Mouse (Mus musculus) c-Kit-negative CD71-positive TER-119-positive erythroid progenitor cells, embryonic 14.5 days (primary cell): ENCODE measurements around the gene 6430628N08Rik.

Experiments used
- DNase-seq: peaks from one replicate; pipeline ENCODE4 v3.0.0-alpha.2; 2013; ENCODE audit warnings: low read depth, low spot score

6430628N08Rik gene

DNA sequence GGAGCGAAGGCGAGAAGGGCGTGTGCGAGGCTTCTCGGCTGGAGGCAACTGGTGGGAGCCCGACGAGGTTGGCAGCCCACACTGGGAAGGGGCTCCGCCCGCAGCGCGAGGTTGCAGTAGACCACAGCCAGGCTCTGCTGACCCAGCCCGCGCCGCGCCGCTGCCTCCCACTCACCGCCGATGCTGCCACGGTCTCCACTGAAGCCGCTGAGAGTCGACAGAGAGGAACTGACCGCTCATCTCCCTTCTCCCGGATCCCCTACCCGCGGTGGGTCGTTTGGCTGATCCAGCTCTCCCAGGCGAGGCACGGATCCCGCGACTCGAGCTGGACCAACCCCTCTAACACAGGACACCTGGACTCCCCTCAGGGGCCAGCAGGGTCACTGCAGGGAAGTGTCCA, at the start of gene 6430628N08Rik:
Gene 6430628N08Rik, plus strand, starts transcription at position 113 of the 400 bp plus-strand sequence.
- DNase-seq, result no peak

DNA sequence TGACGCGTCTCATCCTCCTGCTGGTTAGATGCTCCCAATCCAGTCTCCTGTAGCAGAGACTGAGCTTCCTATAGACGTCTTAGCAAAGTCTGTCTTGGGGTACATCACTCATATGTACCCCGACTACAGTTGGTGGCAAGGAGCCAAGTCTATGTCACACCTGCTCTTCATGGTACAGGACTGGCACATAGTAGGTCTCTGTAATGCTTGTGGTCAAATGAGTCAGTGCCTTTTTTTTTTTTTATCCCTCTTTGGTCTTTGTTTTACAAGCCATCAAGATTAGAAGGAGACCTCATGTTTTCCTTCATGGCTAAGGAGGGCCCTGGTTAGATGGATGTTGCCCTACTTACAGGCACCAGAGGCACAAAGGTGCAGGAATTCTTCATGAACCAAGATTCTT, 49.6 kb upstream of the 6430628N08Rik start:
- DNase-seq, result no peak

DNA sequence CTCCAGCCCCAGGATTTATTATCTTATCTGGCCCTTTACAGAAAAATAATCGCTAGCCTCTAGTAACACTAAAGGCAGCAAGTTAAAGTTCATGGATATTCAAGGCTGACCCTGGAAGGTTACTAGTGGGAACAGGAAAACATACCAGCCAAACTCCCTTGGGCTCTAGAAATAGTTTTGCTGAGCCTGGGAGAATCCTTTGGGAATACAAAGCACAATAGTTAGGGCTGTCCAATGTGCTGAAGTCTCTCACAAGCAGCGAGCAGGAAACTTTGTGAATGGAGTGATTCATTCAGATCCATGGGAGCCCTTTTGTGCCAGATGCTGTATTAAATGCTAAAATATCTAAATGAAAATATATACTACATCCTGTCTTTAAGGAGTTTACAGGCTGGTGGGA, 43.8 kb upstream of the 6430628N08Rik start:
- DNase-seq, result no peak

DNA sequence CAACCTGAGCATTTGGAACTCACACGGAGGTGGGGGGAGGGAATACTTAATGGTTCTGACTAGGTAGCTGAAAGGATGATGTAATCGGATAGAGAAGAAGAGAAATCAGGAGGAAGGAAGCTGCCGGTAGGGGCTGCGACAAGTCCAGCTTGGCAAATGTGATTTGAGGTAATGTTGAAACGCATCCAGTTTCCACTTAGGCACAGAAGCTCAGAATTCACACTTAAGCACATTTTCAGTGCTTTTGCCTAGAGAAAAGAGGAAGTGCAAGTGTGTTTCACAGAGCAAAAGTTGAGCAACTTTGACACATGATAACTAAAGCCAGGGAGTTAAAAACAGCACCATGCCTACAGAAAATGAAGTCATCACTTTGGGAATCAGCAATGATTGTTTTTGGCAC, 43.1 kb upstream of the 6430628N08Rik start:
- no peak for DNase-seq

DNA sequence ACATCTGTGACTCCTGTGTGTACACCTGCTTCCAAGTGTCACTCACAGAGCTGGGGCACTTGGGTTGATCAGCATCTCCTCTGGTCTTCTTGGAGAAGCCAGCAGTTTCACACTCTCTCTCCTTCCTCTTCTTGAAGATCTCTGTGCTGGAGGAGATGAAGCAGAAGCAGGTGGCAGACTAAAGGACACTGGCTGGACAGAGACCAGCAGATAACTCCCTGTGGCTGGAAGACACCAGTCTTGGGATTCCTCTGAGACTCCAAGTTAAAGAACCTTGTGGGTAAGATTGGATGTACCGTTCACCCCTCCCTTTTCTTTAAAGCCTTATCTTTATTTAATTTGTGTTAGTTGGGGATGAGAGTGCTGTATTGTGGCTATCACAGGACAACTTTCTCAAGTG, 42.4 kb upstream of the 6430628N08Rik start:
- DNase-seq, result no peak

DNA sequence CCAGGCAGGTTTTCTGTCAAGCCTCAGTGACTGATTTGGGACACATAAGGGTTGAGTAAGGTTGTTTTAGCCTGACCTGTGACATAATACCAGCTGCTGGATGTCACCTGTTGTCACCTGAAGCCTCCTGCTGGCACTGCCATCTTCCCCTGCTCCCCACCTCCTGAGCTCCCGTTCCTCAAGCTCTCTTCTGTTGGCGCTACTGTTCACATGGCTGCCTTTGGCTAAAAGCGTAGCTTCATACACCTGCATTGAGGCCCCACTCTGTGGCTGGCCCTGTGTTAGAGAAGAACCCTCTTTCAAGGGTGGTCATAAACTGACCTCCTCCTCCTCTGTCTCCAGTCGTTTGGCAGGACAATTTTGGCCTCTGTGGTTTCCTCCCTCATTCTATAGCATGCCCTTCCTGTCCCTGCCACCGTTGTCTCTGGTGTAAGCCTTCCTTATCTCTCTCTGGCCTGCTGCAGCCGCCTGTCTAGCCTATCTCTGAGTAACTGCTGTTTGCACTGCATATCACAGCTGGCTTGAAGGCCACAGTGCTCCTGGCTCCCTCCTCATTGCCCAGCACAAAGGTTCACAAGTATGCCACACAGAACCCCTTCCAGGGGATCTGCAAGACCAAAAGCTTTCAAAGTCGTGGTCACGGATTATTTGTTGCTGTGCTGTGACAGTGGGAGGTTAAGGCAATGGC, 41.3 kb upstream of the 6430628N08Rik start:
- DNase-seq, result peak; percentile 82

DNA sequence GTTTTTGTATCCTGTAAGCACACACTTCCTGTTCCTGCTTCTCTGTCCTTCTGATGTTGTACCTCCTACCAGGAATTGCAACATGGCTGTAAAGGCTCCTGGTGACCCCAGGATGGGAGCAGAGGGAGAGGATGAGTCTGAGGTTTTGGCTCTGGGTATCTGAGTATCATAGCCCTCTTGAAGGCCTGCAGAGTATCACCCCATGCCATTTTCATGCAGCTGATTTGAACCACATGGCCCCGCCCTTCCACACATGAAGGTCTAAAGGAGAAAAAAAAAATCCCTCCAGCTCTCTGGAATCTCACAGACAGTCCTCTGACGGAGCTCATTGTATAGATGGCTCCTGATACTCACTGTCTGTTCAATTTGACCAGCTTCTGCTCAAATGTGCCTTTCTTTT, 40.4 kb upstream of the 6430628N08Rik start:
- DNase-seq, result no peak

DNA sequence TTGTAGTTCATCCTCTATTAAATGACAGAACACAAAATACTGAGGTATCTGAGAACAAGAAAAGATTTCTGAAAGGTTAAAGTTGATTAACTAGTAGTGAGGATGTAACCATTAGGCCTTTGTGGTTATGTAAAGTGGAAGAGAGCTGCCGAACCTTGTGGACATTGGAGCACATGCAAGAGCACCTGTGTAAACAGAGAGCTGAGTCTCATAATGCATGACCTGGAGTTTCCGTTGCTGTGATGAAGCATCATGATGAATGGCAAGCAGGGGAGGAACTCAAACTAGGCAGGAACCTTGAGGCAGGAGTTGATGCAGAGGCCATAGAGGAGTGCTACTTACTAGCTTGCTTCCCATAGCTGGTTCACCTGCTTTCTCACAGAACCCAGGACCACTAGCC, 39.8 kb upstream of the 6430628N08Rik start:
- no peak for DNase-seq

DNA sequence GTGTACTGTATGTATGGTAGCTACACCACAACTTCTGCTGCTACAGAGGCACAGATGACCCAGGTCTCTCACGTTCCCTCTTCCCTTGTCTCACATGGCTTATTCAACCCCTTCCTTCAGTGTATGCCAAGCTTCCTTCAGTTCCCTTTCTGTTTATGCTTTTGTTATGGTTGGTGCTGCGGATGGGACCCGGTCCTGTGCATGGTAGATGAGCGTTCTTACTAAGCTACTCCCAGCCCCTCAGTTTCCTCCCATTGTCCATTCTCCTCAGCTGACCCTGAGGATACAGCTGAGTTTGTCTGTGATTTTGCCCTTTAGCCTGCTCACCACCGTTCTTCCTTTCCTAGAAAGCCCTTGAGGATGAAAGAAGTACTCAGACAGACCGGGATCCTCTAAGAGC, 38.9 kb upstream of the 6430628N08Rik start:
- DNase-seq, result no peak

DNA sequence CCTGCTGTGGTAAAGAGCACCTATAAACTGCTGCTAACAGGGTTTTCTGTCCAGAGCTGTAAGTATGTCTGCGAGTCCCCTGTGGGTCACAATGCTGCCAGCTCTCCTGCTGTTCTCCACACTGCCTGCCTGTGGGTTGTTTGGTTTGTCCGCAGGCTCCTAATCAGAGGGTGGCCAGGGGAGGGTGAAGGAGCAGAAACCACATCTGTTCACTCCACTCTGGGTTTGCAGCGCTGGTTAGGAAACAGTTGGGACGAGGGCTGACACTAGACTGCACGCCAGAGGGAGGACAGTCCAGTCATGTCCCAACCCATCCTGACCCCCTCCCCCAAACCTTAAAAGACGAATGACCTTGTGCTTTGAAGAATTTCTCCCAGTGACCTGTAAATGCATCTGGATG, 35.4 kb upstream of the 6430628N08Rik start:
- DNase-seq, result no peak

DNA sequence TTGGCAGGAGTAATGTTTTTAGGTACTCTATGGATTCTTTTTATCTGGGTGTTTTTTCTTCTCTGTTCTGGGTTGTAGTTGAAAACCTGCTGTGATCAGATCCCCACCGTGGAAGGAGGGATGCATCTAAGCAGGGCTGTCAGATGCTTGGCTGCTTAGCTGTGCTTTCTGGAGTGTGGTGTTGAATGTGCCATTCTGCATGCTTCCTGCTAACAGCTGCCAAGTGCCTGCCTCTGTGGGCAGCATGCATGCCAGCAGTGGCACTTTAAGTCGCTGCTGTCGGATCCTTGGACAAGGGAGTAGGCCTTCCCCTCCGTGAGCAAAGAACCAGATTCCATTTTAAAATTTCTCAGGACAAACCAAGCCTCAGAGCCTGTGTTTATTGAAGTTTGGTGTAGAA, 34.9 kb upstream of the 6430628N08Rik start:
- no peak for DNase-seq

DNA sequence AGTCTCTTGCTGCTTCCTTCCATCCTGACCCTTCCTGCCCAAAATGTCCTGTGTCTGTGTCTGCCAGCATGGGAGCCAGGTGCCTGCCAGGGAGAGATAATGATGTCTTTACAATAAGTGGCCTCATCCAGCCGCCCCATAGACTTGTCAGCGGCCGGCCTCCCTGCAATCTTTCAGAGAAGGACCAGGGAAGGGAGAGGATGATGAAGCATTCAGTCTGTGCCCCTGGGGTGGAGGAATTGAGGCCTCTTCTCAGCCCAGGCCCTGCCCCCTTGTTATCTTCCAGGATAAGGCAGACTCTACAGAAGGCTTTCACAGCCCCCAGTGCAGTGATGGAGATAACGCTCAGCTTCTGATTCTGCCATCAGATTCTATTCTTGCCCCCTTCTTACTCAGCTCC, 34.2 kb upstream of the 6430628N08Rik start:
- peak; percentile 72 for DNase-seq

DNA sequence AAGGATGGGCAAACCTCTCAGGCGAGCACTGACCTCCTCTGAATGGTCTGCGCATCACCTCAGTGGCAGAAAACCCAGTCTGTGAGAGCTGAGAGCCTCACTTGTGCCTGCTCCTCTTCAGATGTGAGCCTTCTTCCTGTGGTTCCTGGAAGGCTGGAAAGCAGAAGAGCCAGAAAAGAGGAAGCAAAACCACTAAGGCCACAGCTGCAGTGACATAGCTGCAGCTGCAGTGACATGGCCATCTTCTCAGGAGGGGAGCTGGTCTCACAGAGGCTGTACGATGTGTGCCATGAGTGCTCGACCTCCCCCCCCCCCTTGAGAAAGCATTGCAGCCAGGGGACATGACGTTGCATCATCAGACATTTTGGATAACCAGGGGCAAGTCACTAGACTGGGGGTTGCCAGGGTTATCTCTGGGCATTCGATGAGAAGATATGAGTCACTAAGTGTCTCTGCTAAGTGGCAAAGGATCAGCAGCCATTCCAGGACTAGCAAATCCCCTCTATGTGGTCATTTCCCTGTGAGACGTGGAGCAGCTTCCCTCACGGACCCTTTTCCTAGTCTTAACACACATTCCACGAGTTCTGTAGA, 33.1 kb upstream of the 6430628N08Rik start:
- DNase-seq, result no peak

DNA sequence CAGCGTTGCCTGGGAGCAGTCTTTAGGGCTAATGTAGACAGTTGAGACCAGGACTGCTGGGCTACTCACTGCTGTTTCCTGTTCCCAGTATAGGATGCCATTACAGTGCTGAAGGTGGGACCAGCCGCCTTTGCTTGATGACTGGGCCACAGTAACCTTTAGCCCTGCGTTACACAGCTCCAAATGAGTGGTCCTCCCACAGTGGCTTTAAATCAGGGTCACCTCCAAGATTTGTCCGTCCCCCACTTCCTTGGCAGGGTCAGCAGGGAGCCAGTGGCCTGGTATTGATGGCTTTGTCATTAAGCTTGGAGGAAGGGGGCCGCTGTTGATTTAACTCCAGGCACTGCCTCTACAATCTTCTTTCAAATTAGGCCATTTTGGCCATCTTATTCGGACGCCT, 27.1 kb upstream of the 6430628N08Rik start:
- no peak for DNase-seq

DNA sequence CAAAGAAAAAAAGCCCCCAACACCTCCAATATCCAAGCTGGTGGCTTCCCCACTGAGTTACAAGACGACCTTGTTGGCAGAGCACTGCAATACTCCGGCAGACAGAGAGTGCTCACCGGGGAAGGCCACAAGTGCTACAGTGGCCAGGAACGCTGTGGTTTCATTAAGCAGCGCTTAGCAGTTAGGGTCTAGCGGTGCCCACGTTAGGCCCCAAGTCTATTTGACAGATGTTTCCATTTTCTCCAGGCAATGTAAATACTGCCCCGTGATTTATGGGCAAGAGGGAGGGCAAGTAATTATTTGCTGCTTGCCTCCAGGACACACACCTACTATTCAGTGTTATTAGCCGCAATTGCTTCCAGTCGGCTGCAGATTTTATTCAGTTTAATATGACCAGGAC, 26.6 kb upstream of the 6430628N08Rik start:
- no peak for DNase-seq

DNA sequence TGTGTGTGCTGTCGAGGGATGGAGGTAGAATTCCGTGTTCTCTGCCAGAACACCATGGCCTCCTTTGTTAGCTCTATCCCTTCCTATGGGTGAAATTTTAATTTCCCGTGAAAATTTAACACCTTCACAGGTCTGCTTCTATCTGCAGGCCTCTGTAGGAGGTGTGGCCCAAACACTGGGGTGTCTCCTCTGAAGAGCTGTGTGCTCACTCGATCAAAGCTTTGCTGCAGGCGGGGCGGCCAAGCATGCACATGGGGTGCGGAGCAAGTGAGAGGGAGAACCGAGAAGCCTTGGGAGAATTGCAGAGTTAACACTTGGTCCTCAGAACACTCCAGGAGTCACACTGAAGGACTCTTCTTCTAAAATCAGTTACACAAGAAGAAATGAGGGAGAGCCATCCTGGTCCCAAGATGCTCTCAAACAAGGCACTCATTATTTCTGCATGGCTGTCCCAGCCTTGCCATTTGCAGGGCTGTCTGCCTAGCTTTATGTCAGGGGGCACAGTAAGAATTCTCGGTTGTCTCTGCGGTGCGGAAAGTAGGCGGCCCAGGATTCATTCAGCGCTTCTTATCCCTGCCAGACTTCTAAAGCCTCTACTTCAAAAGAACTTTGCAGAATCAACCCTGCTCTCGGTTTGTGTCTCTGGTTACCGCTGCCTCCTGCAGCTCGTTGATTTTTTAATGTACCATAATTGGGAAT, 20.8 kb upstream of the 6430628N08Rik start:
- no peak for DNase-seq

DNA sequence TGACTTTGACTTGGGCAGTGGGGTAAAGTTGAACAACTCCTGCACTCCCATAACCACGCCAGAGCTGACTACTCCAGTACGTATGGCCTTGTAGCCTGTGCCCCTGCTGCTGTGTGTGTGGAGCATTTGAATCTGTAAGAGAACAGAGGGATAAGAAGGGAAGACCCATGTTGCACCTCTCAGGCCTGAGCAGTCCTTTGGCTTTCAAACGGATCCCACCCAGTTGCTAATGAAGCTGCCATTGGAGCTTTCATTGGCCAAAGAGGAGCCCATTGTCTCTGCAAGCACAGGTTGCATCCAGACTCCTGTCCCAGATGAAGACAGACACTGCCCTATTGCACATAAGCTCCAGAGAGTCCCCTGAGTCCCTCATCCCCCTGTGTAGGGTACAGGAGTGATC, 17.2 kb upstream of the 6430628N08Rik start:
- DNase-seq, result no peak

DNA sequence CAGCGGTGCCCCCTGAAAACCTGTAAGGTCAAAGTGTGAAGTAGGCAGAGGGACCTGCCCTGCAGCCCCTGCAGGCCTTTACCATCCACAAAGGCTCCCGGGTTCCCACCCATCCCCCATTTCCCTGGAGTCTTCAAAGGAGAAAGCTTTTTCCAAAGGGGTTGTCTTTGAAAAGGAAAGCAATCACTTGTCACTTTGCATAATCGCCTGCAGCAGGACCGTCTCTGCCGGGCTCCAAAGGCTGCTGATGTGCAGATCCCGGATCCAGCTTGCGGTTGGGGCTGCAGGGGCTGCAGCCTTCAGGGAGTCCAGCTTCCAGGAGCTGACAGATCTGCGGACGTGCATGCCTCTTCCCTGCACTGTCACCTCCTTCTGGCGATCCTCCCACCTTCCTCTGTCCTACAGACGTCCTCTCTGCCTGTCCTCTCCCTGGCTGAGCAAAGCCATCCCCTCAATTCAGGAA, 12.2 kb upstream of the 6430628N08Rik start:
- DNase-seq, result no peak

DNA sequence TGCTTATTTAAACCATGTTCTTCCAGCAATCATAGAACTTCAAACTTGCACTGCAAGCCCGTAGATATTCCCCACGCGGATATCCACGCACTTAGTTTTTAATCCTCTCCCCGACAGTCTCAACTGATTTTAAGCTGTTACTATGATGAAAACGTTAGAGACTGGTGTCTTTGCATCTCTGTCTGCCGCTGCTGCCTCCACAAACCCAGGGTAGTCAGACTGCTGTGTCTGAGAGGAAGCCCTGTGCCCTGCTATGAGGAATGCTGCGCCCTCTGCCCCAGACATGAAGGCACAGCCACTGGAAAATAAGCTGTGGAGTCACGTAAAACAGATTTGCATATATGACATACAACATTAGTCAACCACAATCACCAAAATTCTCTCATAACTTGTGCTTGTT, 11.6 kb upstream of the 6430628N08Rik start:
- no peak for DNase-seq

DNA sequence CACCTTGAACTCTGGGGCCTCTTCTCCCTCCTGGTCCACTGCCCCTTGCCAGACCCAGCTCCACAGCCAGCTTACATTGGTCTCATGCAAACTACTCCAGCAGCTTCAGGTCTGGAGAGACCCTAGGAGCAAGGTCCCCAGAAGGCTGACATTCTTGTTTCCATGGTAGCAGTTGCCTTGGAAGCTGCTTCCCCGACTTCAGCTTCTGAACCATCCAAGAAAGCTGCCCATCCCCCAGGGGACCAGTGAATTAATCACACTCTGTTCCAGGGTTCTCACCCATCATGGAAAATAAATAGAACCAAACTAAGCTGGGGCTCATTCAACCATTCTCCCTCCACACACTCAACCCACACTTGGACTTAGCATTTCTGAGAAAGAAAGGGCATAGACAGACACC, 9.3 kb upstream of the 6430628N08Rik start:
- no peak for DNase-seq

DNA sequence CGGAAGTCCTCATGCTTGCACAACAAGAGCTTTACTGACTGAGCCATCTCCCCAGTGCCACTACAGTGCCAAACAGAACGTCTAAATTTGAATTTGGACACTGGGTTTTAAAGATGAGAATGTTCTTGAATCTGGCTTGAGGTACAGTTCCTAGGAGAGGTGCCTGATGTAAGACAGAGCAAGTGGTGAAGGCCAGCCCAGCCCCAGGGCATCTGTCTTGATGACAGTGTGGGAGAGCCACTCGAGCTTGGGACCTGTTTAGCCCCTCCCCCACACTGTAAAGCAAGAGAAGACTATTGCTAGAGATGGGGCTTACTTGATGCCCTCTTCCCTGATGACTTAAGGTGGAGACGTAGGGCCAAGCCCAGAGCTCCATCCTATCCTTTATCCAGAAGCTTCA, 8.3 kb upstream of the 6430628N08Rik start:
- no peak for DNase-seq

DNA sequence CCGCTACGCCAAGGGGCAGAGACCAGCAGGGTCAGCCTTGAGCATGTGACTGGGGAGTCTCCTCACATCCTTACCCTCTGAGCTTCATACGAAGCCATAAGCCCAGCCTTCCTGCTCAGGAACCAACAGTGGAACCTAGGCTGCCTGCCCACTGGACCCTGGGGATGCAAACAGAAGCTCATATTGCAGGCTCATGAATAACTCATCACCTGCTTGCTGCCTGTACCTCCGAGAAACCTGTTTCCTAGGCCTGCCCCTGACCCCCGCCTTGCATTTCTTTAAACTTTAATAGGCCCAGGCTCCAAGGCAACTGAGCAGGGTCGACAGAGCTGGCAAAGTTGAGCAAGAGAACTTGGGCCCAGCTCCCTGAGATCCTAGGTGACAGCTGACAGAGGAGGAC, 6.4 kb upstream of the 6430628N08Rik start, which contains the start of gene Kncn:
Gene Kncn, plus strand, starts transcription at position 379 of the 400 bp plus-strand sequence.
- no peak for DNase-seq

DNA sequence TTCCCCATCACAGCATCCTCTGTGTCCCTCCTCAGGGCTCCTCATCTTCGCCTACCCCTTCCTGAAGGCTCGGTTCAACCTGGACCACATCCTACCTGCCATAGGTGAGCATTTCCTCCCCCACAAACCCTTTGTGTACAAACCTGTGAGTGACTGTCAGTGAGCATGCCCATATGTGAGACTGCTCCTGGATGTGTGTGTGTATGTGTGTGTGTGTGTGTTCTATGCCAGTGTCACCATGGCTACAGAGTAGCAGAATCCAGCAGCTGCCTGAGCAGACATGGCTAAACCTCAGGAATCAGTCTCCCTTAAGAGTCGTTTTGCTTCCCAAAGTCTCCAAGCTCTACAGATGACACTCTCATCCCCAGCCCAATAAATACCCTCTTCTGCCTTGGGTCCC, 4.6 kb upstream of the 6430628N08Rik start:
- DNase-seq, result no peak
